Mouse (Mus musculus) G1E (cell line): ENCODE data around the gene Nsf. TPM values are rescaled to one million over a fixed set of nuclear protein-coding genes. Genes with fewer than 3 reads are reported as not detected.

Source experiments
- ATAC-seq: 2 replicates; pipeline ENCODE4 v1.8.0; 2016; ENCODE audit warnings: mild to moderate bottlenecking; ENCODE audit not compliant: insufficient number of reproducible peaks, poor library complexity, low FRiP score, severe bottlenecking; ENCODE audit errors: extremely low read depth
- DNase-seq: peaks from one replicate; pipeline ENCODE4 v3.0.0; 2012; ENCODE audit warnings: low spot score
- H3K27me3 ChIP-seq: 2 replicates; pipeline ENCODE4 v1.6.1; 2012; ENCODE audit warnings: mild to moderate bottlenecking, low read length, inconsistent platforms; ENCODE audit not compliant: insufficient read depth
- H3K36me3 ChIP-seq: replicated peaks from 2 replicates; pipeline ENCODE3; 2012; ENCODE audit warnings: mild to moderate bottlenecking, inconsistent platforms
- H3K4me1 ChIP-seq: 2 replicates; pipeline ENCODE4 v1.6.1; 2012; ENCODE audit warnings: low read depth, low read length, inconsistent platforms, mixed read lengths; ENCODE audit not compliant: insufficient read depth
- H3K4me3 ChIP-seq: 2 replicates; pipeline ENCODE4 v1.5.1; 2012; ENCODE audit warnings: low read depth, mild to moderate bottlenecking, inconsistent platforms, low read length, moderate library complexity, mixed read lengths
- H3K9me3 ChIP-seq: replicated peaks from 2 replicates; pipeline ENCODE4 v1.6.1; 2012; ENCODE audit warnings: inconsistent platforms
- CTCF ChIP-seq: IDR thresholded peaks from 2 replicates; pipeline ENCODE4 v1.5.1; 2012; ENCODE audit warnings: low read depth, low read length, inconsistent platforms, mixed read lengths
- GATA1 ChIP-seq: IDR thresholded peaks from 2 replicates; pipeline ENCODE4 v1.6.1; 2012; ENCODE audit warnings: borderline replicate concordance, low read length, inconsistent platforms, mixed read lengths
- GATA2 ChIP-seq: IDR thresholded peaks from 2 replicates; pipeline ENCODE4 v1.6.1; 2012; ENCODE audit warnings: low read depth, low read length, inconsistent platforms, borderline replicate concordance
- POLR2AphosphoS5 ChIP-seq: IDR thresholded peaks from 2 replicates; pipeline ENCODE4 v1.6.1; 2012; ENCODE audit warnings: low read depth, low read length, inconsistent platforms; ENCODE audit not compliant: insufficient replicate concordance
- TAL1 ChIP-seq: conservative IDR thresholded peaks from 2 replicates; pipeline ENCODE4 v1.6.1; 2012; ENCODE audit warnings: low read depth, low read length, inconsistent platforms, mixed read lengths
- polyA plus RNA-seq: library from polyadenylated mRNA; stranded (reverse); fragments of >175 nt; gene quantifications from 2 replicates; pipeline ENCODE4 v1.2.3, GENCODE M21; 2012
- total RNA-seq, 2 experiments: library from RNA; stranded (forward) in 1 of 2; stranded (reverse) in 1 of 2; fragments of 200-1000 nt in 1 of 2; fragments of >200 nt in 1 of 2; fragmentation: Nextera tagmentation in 1 of 2; gene quantifications; 2 replicates each; pipeline ENCODE4 v1.2.3; 2014 to 2017

The Nsf gene
- total and polyA plus RNA-seq, 3 experiments, result 4.1 to 49.6 (median 47.3) TPM

DNA sequence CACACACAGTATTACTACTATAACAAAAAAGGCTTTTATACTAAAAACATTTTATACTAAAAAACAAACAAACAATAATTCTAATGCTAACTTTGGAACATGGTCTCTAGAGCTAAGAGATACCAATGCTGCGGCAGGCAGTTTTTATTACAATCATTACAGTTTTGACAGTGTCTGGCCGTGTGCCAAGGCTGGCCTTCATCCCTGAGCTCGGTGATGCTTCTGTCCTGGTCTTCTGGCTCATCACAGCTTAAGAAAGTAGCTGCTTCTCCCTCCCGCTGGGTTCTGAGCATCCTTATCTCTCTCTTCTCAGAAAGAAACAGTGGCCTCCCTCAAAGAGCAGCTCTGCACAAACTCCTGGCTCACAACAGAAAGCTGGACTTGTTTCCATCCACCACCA, 123.9 kb downstream of the Nsf start:
- TF ChIP-seq GATA1 (no peak), GATA2 (no peak), CTCF (no peak), TAL1 (no peak), POLR2AphosphoS5 (no peak)
- no peaks in the 10 kb centered on the region for H3K9me3 ChIP-seq
- no peaks in the 10 kb centered on the region for H3K27me3 ChIP-seq
- H3K36me3 ChIP-seq, result peaks cover 74% of the 10 kb centered on the region
- H3K4me1 ChIP-seq, result no peaks in the 10 kb centered on the region
- H3K4me3 ChIP-seq, result no peak overlapping the region
- ATAC-seq, result no peak
- no peak for DNase-seq

DNA sequence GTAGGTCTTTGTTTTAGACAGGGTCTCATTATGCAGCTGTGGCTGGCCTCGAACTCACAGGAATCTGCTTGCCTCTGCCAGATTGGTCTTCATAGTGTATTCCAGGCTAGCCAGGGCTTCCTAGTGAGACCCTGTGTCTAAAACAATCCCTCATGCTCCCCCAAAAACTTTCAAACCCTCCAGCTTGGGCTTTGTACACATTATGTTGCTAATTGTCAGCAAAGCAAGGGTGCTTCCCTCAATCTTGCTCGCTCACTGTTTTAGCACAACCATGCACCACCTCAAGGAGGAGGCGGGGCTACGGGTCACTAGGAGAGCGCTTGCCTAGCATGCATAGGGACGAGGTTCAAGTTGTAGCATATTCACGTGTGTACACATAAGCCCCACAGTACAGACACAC, 125.0 kb downstream of the Nsf start:
- Histone ChIP-seq H3K27me3 (no peaks in the 10 kb centered on the region), H3K4me1 (no peaks in the 10 kb centered on the region), H3K36me3 (peaks cover 80% of the 10 kb centered on the region), H3K9me3 (no peaks in the 10 kb centered on the region), H3K4me3 (no peak overlapping the region)
- ATAC-seq (no peak), DNase-seq (no peak)
- TF ChIP-seq GATA1, result no peak
- no peak for TF ChIP-seq POLR2AphosphoS5
- TF ChIP-seq CTCF, result no peak
- no peak for TF ChIP-seq GATA2
- no peak for TF ChIP-seq TAL1

DNA sequence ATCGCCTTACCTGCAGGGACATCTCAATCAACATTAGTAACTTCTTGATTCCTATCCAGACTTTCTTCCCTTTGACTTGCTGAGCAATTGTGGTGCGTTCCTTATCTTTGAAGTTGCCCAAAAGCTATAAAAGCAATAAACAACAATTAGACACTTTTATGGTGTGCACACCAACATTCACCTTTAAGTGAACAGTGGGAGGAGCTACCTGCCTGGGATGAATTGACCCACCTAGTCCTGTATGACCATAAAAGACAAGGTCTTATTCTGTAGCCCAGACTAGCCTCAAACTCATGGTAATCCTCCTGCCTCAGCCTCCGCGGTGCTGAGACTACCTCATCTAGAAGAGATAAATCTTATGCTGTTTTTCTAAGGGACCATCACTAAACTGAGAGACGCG, 126.7 kb downstream of the Nsf start:
- peaks cover 82% of the 10 kb centered on the region for H3K36me3 ChIP-seq

DNA sequence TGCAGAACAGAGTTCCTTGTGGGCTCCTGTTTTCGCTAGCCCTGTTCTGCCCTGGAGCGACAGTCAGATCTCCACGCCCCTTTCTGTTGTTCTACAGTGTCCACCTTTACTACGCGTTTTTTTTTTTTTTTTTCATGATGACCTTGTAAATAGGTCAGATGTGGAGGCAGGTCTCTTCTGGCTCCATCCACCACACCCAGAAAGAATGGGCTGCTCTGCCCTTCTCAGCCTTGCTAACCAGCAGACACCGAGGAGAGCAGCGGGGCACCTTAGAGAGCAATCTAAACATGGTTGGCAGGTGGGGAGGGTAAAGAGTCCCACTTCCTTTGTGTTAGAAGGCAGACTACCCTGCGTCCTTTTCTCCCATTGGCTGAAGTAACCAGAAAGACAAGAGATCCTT, 137.1 kb downstream of the Nsf start:
- Histone ChIP-seq H3K27me3 (peaks cover 10% of the 10 kb centered on the region; the same call in 1 of the 2 replicates), H3K4me3 (no peak overlapping the region), H3K4me1 (no peaks in the 10 kb centered on the region), H3K36me3 (peaks cover 15% of the 10 kb centered on the region), H3K9me3 (no peaks in the 10 kb centered on the region)
- no peak for ATAC-seq
- DNase-seq, result no peak
- TF ChIP-seq POLR2AphosphoS5, result no peak
- no peak for TF ChIP-seq TAL1
- no peak for TF ChIP-seq GATA2
- TF ChIP-seq GATA1, result no peak
- TF ChIP-seq CTCF, result no peak

More for the DNA sequence above, 126.7 kb downstream of the Nsf start:
- Histone ChIP-seq H3K27me3 (no peaks in the 10 kb centered on the region), H3K4me3 (no peak overlapping the region), H3K9me3 (no peaks in the 10 kb centered on the region), H3K4me1 (no peaks in the 10 kb centered on the region)
- TF ChIP-seq TAL1, result no peak
- TF ChIP-seq GATA1, result no peak
- TF ChIP-seq CTCF, result no peak
- no peak for TF ChIP-seq POLR2AphosphoS5
- no peak for TF ChIP-seq GATA2
- ATAC-seq (no peak), DNase-seq (no peak)

DNA sequence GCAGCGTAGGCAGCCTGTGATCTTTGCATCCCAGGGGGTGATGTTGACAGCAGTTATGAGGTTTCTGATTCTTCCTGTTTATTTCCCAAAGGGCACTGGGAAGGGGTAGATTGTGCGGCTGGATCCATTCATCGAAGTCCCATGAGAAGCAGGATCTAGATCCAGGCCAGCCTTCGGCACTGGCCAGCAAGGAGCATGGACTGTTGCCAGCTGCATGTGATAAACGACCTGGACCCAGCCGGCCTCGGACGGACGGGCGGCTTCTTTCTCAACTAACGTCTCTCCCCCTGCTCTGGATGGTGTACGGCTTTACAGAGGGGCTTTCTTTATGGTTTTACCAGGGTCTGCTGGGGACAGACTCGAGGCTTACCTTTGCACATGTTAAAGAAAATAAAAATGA, 137.9 kb downstream of the Nsf start:
- Histone ChIP-seq H3K4me1 (no peaks in the 10 kb centered on the region), H3K9me3 (peaks cover 5% of the 10 kb centered on the region), H3K27me3 (peaks cover 13% of the 10 kb centered on the region; the same call in 1 of the 2 replicates), H3K36me3 (peaks cover 10% of the 10 kb centered on the region), H3K4me3 (no peak overlapping the region)
- ATAC-seq, result no peak
- TF ChIP-seq GATA2, result no peak
- TF ChIP-seq GATA1, result no peak
- TF ChIP-seq TAL1, result no peak
- no peak for TF ChIP-seq CTCF
- TF ChIP-seq POLR2AphosphoS5, result no peak
- DNase-seq, result no peak

DNA sequence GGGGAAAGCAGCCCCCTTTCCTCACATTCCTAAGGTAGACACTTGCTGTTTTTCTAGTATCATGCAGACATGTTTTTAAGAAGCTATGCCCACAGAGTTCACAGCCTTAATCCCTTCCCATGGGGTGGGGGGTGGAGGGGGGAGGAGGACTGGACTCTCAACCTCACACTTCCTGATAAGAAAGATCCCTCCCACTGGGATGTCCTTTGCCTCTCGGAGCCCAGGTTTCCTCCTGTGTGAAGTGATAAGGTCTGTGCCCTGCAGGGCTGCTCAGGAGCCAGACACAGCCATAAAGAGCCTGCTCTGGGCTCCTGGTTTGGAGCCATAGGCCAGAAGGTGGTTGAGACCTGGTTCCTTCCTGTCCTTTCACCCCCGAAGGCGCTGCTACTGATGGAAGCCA, 139.0 kb downstream of the Nsf start:
- peaks cover 13% of the 10 kb centered on the region; the same call in 1 of the 2 replicates for H3K27me3 ChIP-seq
- peaks cover 16% of the 10 kb centered on the region for H3K9me3 ChIP-seq
- no peak for ATAC-seq
- H3K4me1 ChIP-seq, result no peaks in the 10 kb centered on the region
- H3K36me3 ChIP-seq, result peaks cover 4% of the 10 kb centered on the region
- TF ChIP-seq GATA1 (no peak), POLR2AphosphoS5 (no peak), TAL1 (no peak), GATA2 (no peak), CTCF (no peak)
- no peak for DNase-seq
- no peak overlapping the region for H3K4me3 ChIP-seq

DNA sequence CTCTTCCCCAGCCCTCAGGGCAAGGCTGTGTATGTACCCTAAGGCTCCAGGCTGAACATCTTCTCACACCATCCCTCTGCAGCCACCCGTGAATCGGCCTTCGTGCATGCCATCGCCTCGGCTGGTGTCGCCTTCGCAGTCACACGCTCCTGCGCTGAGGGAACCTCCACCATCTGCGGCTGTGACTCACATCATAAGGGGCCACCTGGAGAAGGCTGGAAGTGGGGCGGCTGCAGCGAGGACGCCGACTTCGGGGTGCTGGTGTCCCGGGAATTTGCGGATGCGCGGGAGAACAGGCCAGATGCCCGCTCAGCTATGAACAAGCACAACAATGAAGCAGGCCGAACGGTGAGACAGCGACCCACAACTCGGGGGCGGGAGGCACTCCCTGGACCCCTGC, 142.6 kb downstream of the Nsf start:
- H3K4me3 ChIP-seq, result no peak overlapping the region
- H3K4me1 ChIP-seq, result no peaks in the 10 kb centered on the region
- no peak for TF ChIP-seq GATA1
- TF ChIP-seq CTCF, result no peak
- TF ChIP-seq POLR2AphosphoS5, result no peak
- TF ChIP-seq TAL1, result no peak
- no peak for TF ChIP-seq GATA2
- peaks cover 28% of the 10 kb centered on the region for H3K9me3 ChIP-seq
- peaks cover 16% of the 10 kb centered on the region; the same call in 1 of the 2 replicates for H3K27me3 ChIP-seq
- ATAC-seq (no peak), DNase-seq (no peak)
- no peaks in the 10 kb centered on the region for H3K36me3 ChIP-seq
